Mouse (Mus musculus): ENCODE results near the gene Stk32b. TPM values are rescaled to one million over a fixed set of nuclear protein-coding genes. Genes with fewer than 3 reads are reported as not detected.

Stk32b gene
- polyA plus RNA-seq, 1 experiment from 2014 or later = 0.19 TPM

DNA sequence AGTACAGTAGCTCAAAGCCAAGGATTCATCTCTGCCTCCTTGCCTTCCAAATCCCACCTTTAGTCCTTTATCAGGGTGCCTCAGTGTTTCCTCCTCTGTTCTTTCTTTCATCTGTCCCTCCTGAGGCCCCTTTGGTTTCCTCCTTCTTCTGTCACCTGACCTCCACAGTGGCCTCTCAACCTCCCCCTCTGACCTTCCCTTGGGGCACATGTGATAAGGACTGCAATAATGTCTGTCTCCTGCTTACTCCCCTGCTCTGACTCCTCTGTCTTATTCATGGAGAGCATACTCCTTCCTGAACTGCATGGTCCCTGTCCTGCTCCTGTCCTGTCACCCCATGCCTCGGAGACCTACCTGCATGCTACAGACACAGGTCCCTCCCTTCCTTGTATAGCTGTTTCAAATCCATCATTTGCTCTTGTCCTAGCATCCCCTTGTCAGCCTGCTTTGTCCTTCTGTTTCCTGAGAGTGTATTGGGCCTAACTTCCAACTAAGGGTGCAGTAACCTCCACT is 66.8 kb downstream of the Stk32b start:
- Histone ChIP-seq H3K27me3 (replicated peaks; ENCODE audit: control insufficient read depth, insufficient read depth, low read length) (no peaks in the 10 kb centered on the region), H3K9ac (ENCODE audit: low read length) (no peak overlapping the region), H3K4me1 (replicated peaks; ENCODE audit: control insufficient read depth, insufficient read depth, low read length) (no peaks in the 10 kb centered on the region), H3K36me3 (ENCODE audit: control insufficient read depth, insufficient read depth, low read length) (no peaks in the 10 kb centered on the region), H3K9me3 (ENCODE audit: control insufficient read depth, low read length) (no peaks in the 10 kb centered on the region), H3K4me2 (ENCODE audit: low read length) (no peak overlapping the region), H3K4me3 (ENCODE audit: low read depth, low read length) (no peak overlapping the region), H3K27ac (ENCODE audit: low read depth) (no peak overlapping the region)
- 69% methylated on average over 1 of the region's 1 CpGs for WGBS
- DNase-seq (ENCODE audit: low spot score) = no peak
- no peak for ATAC-seq (replicated peaks; ENCODE audit: low FRiP score, low TSS enrichment, low read depth)

DNA sequence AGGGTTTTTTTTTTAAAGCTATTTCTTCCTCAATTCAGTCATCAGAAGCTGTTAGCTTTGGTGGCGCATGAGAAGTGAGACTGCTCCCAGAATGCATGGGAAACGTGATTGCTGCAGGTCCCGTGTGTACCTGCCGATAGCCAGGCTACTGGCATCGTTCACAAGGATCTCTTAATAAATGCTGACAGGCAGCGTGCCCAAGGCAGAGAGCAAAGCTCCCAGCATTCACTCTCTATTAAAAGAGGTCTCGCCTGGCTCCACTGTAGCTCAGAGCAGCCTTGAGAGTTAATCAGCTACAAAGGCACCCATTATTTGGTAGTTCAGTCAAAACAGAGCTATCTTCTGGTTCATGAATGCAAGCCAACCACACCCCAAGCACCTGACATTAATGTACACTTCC is 72.9 kb downstream of the Stk32b start:
- H3K36me3 ChIP-seq (ENCODE audit: control insufficient read depth, insufficient read depth, low read length) = no peaks in the 10 kb centered on the region
- DNase-seq (ENCODE audit: low spot score) = no peak
- WGBS = 88% methylated on average over 7 of the region's 7 CpGs
- no peak for ATAC-seq (replicated peaks; ENCODE audit: low FRiP score, low TSS enrichment, low read depth)
- no peak overlapping the region for H3K27ac ChIP-seq (ENCODE audit: low read depth)
- no peak overlapping the region for H3K4me3 ChIP-seq (ENCODE audit: low read depth, low read length)
- H3K27me3 ChIP-seq (replicated peaks; ENCODE audit: control insufficient read depth, insufficient read depth, low read length) = no peaks in the 10 kb centered on the region
- H3K4me1 ChIP-seq (replicated peaks; ENCODE audit: control insufficient read depth, insufficient read depth, low read length) = no peaks in the 10 kb centered on the region
- no peak overlapping the region for H3K4me2 ChIP-seq (ENCODE audit: low read length)
- H3K9me3 ChIP-seq (ENCODE audit: control insufficient read depth, low read length) = no peaks in the 10 kb centered on the region
- H3K9ac ChIP-seq (ENCODE audit: low read length) = no peak overlapping the region

DNA sequence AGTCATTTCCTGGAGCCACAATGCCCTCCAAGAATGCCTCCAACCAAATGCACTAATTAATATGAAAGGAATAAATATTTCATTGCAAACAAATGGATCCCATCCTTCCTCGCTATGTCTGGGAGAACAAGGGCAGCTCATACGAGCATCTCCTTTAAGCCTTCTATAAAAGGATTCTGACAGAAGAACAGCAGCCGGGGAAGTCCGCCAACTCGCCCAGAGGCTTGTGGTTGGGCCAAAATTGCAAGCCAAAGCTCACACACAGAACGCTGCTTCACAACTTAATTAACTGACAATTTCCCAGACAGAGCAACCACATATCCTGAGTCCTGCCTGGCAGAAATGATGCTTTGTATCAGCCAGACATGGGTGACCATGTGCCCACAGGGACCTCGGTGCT is 74.5 kb downstream of the Stk32b start:
- H3K4me1 ChIP-seq (replicated peaks; ENCODE audit: control insufficient read depth, insufficient read depth, low read length) = no peaks in the 10 kb centered on the region
- H3K36me3 ChIP-seq (ENCODE audit: control insufficient read depth, insufficient read depth, low read length) = no peaks in the 10 kb centered on the region
- H3K27ac ChIP-seq (ENCODE audit: low read depth) = no peak overlapping the region
- no peaks in the 10 kb centered on the region for H3K27me3 ChIP-seq (replicated peaks; ENCODE audit: control insufficient read depth, insufficient read depth, low read length)
- H3K4me2 ChIP-seq (ENCODE audit: low read length) = no peak overlapping the region
- H3K9me3 ChIP-seq (ENCODE audit: control insufficient read depth, low read length) = no peaks in the 10 kb centered on the region
- no peak overlapping the region for H3K9ac ChIP-seq (ENCODE audit: low read length)
- WGBS = 77% methylated on average over 7 of the region's 7 CpGs
- ATAC-seq (replicated peaks; ENCODE audit: low FRiP score, low TSS enrichment, low read depth) (no peak), DNase-seq (ENCODE audit: low spot score) (no peak)
- H3K4me3 ChIP-seq (ENCODE audit: low read depth, low read length) = no peak overlapping the region

DNA sequence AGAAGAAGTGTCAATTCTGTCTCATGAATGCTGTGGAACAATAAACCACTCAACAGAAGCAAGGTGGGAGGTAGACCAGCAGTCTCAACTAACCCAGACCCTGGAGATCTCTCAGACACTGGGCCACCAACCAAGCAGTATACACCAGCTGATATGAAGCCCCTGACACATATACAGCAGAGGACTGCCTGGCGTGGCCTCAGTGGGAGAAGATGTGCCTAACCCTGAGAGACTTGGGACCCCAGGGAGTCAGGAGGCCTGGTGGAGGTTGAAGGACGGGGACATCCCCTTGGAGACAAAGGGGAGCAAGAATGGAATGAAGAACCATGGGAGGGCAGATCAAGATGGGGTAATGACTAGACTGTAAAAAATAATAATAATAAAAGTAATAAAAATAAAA is 82.2 kb downstream of the Stk32b start:
- Histone ChIP-seq H3K4me2 (ENCODE audit: low read length) (no peak overlapping the region), H3K9me3 (ENCODE audit: control insufficient read depth, low read length) (no peaks in the 10 kb centered on the region), H3K4me1 (replicated peaks; ENCODE audit: control insufficient read depth, insufficient read depth, low read length) (no peaks in the 10 kb centered on the region), H3K4me3 (ENCODE audit: low read depth, low read length) (no peak overlapping the region), H3K27ac (ENCODE audit: low read depth) (no peak overlapping the region), H3K9ac (ENCODE audit: low read length) (no peak overlapping the region), H3K27me3 (replicated peaks; ENCODE audit: control insufficient read depth, insufficient read depth, low read length) (no peaks in the 10 kb centered on the region), H3K36me3 (ENCODE audit: control insufficient read depth, insufficient read depth, low read length) (no peaks in the 10 kb centered on the region)
- 82% methylated on average over 2 of the region's 2 CpGs for WGBS
- DNase-seq (ENCODE audit: low spot score) (no peak), ATAC-seq (replicated peaks; ENCODE audit: low FRiP score, low TSS enrichment, low read depth) (no peak)

DNA sequence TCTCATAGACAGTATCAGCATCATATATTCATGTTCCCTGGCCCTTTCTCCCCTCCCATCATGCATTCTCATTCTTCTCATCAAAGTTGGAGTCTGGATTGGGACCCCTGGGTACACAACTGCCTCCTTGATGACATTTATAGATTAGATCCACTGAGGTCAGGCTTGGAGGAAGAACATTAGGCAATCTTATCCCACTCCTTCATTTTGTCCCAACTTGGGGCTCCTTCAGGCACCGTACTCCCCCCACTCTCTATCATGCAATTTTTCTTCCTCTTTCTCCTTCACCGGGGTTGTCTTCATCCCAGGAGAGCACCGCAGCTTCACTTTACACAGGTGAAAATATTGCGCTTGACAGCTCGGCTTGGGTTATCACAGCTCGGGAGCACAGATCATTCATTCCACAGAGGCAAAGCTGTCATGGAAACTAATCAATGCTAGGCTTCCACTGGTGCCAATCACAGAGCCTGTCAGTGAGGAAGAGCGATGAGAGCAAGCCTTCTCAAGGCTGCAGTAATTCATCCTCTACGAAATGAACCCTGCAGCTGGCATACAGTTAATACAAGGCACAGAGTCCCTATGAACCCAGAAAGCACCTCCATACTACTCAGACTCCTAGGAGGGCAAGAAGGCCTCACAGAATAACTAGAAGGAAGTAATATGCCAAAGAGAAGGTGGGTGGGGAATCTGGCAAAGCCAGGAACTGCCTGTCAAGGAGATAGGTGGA is 89.4 kb downstream of the Stk32b start:
- H3K9me3 ChIP-seq (ENCODE audit: control insufficient read depth, low read length) = no peaks in the 10 kb centered on the region
- ATAC-seq (replicated peaks; ENCODE audit: low FRiP score, low TSS enrichment, low read depth) (no peak), DNase-seq (ENCODE audit: low spot score) (no peak)
- H3K27me3 ChIP-seq (replicated peaks; ENCODE audit: control insufficient read depth, insufficient read depth, low read length) = no peaks in the 10 kb centered on the region
- no peaks in the 10 kb centered on the region for H3K4me1 ChIP-seq (replicated peaks; ENCODE audit: control insufficient read depth, insufficient read depth, low read length)
- H3K4me2 ChIP-seq (ENCODE audit: low read length) = no peak overlapping the region
- H3K36me3 ChIP-seq (ENCODE audit: control insufficient read depth, insufficient read depth, low read length) = no peaks in the 10 kb centered on the region
- no peak overlapping the region for H3K9ac ChIP-seq (ENCODE audit: low read length)
- 89% methylated on average over 8 of the region's 8 CpGs for WGBS
- H3K27ac ChIP-seq (ENCODE audit: low read depth) = no peak overlapping the region
- H3K4me3 ChIP-seq (ENCODE audit: low read depth, low read length) = no peak overlapping the region

DNA sequence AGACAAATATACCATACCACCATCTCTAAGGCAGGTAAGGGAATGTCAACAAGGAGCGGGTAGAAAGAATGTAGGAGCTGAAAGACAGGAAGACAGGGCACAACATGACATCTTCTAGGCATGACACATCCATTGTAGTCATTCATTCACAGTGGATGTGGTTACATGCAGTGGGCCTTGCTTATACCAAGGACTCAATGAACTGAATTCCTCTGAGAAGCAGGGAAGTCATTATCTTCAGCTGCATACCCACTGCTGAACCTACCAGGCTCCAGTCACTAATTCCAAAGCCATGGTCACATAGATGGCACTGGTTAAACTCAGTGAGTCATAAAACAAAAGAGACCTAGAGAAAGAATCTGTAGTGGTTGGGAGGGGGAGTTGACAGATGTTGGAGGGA is 105.1 kb downstream of the Stk32b start:
- Histone ChIP-seq H3K9me3 (ENCODE audit: control insufficient read depth, low read length) (no peaks in the 10 kb centered on the region), H3K27me3 (replicated peaks; ENCODE audit: control insufficient read depth, insufficient read depth, low read length) (no peaks in the 10 kb centered on the region), H3K9ac (ENCODE audit: low read length) (no peak overlapping the region), H3K27ac (ENCODE audit: low read depth) (no peak overlapping the region), H3K36me3 (ENCODE audit: control insufficient read depth, insufficient read depth, low read length) (no peaks in the 10 kb centered on the region), H3K4me3 (ENCODE audit: low read depth, low read length) (no peak overlapping the region), H3K4me1 (replicated peaks; ENCODE audit: control insufficient read depth, insufficient read depth, low read length) (no peaks in the 10 kb centered on the region), H3K4me2 (ENCODE audit: low read length) (no peak overlapping the region)
- no peak for ATAC-seq (replicated peaks; ENCODE audit: low FRiP score, low TSS enrichment, low read depth)
- 91% methylated on average over 1 of the region's 1 CpGs for WGBS
- no peak for DNase-seq (ENCODE audit: low spot score)

DNA sequence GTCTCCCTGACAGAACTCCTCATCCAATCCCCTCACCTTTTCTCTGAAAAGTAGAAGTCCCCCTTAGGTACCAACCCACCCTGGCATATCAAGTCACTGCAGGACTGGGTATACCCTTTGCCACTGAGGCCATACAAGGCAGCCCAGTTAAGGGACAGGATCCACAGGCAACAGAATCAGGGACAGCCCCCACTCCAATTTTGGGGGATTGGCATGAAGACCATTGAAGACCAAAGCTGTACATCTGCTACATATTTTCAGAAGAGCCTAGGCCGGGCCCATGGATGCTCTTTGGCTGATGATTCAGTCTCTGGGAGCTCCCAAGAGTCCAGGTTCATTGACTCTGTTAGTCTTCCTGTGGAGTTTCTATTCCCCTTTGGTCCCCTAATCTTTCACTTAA is 117.4 kb downstream of the Stk32b start:
- 89% methylated on average over 1 of the region's 1 CpGs for WGBS
- Histone ChIP-seq H3K9me3 (ENCODE audit: control insufficient read depth, low read length) (no peaks in the 10 kb centered on the region; the same call in 1 of the 2 replicates), H3K4me2 (ENCODE audit: low read length) (no peak overlapping the region), H3K27ac (ENCODE audit: low read depth) (no peak overlapping the region), H3K36me3 (ENCODE audit: control insufficient read depth, insufficient read depth, low read length) (no peaks in the 10 kb centered on the region), H3K4me1 (replicated peaks; ENCODE audit: control insufficient read depth, insufficient read depth, low read length) (no peaks in the 10 kb centered on the region), H3K27me3 (replicated peaks; ENCODE audit: control insufficient read depth, insufficient read depth, low read length) (no peaks in the 10 kb centered on the region), H3K9ac (ENCODE audit: low read length) (no peak overlapping the region), H3K4me3 (ENCODE audit: low read depth, low read length) (no peak overlapping the region)
- DNase-seq (ENCODE audit: low spot score) = no peak
- no peak for ATAC-seq (replicated peaks; ENCODE audit: low FRiP score, low TSS enrichment, low read depth)

DNA sequence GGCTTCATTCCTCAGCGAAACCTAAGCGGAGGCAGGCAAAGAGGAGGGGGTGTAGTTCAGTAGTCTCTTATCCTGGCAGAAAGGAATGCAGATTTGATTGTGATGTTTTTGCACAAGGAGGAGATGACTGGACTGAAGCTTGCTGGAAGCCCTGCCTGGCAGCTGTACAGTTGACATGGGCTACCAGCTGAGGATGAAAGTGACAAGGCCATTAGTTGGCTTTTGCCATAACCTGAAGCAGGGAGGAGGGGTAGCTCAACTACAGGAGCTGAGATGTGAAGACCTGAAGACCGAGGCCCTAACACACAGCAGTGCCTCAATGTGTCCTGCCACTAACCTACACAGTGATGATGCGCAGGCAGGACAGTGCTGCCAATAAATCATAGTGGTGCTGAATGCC is 118.7 kb downstream of the Stk32b start:
- no peak for DNase-seq (ENCODE audit: low spot score)
- no peaks in the 10 kb centered on the region for H3K36me3 ChIP-seq (ENCODE audit: control insufficient read depth, insufficient read depth, low read length)
- no peak overlapping the region for H3K4me3 ChIP-seq (ENCODE audit: low read depth, low read length)
- H3K4me1 ChIP-seq (replicated peaks; ENCODE audit: control insufficient read depth, insufficient read depth, low read length) = no peaks in the 10 kb centered on the region
- H3K27me3 ChIP-seq (replicated peaks; ENCODE audit: control insufficient read depth, insufficient read depth, low read length) = no peaks in the 10 kb centered on the region
- no peaks in the 10 kb centered on the region; the same call in 1 of the 2 replicates for H3K9me3 ChIP-seq (ENCODE audit: control insufficient read depth, low read length)
- H3K27ac ChIP-seq (ENCODE audit: low read depth) = no peak overlapping the region
- no peak overlapping the region for H3K4me2 ChIP-seq (ENCODE audit: low read length)
- WGBS = 88% methylated on average over 4 of the region's 4 CpGs
- ATAC-seq (replicated peaks; ENCODE audit: low FRiP score, low TSS enrichment, low read depth) = no peak
- no peak overlapping the region for H3K9ac ChIP-seq (ENCODE audit: low read length)

DNA sequence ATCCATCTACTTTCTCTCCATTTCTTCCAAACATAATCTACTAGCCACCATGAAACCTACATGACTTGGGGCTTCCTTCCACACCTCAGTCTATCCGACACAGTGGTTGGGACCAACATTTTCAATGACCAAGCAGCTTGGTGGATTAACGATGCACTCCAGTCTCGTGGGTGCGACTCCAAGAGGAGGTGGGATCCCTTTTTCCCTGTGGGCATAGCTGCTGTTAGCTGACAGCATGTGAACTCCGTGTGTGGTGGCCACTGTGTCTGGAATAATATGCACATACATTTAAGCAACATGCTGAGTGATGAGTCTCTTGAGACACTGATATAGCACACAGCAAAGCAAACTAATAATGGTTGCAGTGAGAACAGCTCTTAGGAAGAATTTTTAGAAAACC is 124.6 kb downstream of the Stk32b start:
- H3K9me3 ChIP-seq (ENCODE audit: control insufficient read depth, low read length) = no peaks in the 10 kb centered on the region
- ATAC-seq (replicated peaks; ENCODE audit: low FRiP score, low TSS enrichment, low read depth) = no peak
- H3K36me3 ChIP-seq (ENCODE audit: control insufficient read depth, insufficient read depth, low read length) = no peaks in the 10 kb centered on the region
- no peak overlapping the region for H3K27ac ChIP-seq (ENCODE audit: low read depth)
- no peaks in the 10 kb centered on the region for H3K4me1 ChIP-seq (replicated peaks; ENCODE audit: control insufficient read depth, insufficient read depth, low read length)
- 77% methylated on average over 5 of the region's 5 CpGs for WGBS
- H3K4me3 ChIP-seq (ENCODE audit: low read depth, low read length) = no peak overlapping the region
- DNase-seq (ENCODE audit: low spot score) = no peak
- H3K4me2 ChIP-seq (ENCODE audit: low read length) = no peak overlapping the region
- H3K27me3 ChIP-seq (replicated peaks; ENCODE audit: control insufficient read depth, insufficient read depth, low read length) = no peaks in the 10 kb centered on the region
- H3K9ac ChIP-seq (ENCODE audit: low read length) = no peak overlapping the region

All from intestine, embryonic 14.5 days (tissue).